Mouse (Mus musculus) hindlimb bud, embryonic 11.5 days (tissue): Measurements from ENCODE around the gene Krt14.
A peak's percentile ranks its signal among the peaks of the same experiment; 100 is the strongest.
"Not testable (repeated sequence)": the region's sequence is repeated elsewhere in the genome, so short reads cannot be mapped to it uniquely, and the experiment has no call there.

Experiments used
- DNase-seq: peaks from one replicate; pipeline ENCODE4 v3.0.0-alpha.2; 2012; ENCODE audit warnings: low read depth, low spot score; ENCODE audit errors: extremely low spot score

Krt14 gene

DNA sequence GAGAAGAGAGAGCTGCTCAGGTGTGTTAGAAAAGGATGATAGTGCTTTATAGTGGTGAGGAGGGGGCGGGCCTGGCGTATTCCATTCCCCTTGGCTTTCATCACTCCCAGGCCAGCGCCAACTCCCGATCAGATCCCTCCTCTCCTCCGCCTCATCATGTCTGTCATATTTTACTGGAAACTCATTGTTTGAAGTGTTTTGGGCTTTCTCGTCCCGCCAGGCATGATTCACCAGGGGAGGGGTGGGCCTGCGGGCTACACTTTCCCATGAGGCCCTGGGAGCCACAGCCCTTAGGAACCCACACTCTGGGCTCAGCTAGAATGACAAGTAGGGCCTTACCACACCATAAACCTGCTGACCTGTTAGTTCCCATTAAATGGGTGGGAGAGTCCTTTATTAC is at the start of gene Krt14:
TSS of gene Krt14 (minus strand) at position 51 of the 400 bp plus-strand sequence.
- no peak for DNase-seq

GRCm38 (mm10) chr11:100255514-100255913 is 48.2 kb upstream of the Krt14 start:
- DNase-seq = no peak

DNA sequence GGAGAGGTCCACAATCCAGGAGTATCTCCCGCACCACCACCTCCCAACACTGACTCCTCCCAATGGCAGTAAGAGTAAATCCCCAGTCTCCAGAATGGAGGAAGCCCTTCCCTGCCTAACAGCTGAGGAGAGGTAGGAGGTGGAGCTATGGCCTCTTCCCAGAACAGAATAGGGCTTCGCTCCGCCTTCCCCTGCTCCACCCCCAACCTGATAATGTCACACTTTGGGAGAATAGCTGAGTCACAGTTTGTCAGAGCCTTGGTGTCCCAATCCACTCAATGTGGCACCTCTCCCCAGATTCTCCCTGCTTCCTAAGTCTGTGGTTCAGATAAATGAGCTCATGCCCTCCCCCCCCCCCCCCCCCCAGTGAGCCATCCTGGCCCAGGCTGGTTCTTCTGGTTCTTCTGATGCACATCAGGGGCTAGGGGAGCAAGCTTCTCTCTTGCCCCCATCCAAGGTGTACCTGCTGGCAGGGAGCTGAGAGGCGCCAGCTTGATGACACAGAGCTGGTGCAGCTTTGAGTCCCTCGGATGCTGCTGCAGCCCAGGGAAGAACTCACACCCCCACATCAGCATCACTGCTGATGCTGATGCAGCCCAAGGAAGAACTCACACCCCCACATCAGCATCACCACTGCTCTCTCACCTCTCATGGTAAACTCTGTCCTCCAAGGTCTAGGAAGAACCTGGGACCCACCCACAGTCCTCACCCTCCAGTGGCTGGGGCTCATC is 47.2 kb upstream of the Krt14 start:
- DNase-seq = no peak

DNA sequence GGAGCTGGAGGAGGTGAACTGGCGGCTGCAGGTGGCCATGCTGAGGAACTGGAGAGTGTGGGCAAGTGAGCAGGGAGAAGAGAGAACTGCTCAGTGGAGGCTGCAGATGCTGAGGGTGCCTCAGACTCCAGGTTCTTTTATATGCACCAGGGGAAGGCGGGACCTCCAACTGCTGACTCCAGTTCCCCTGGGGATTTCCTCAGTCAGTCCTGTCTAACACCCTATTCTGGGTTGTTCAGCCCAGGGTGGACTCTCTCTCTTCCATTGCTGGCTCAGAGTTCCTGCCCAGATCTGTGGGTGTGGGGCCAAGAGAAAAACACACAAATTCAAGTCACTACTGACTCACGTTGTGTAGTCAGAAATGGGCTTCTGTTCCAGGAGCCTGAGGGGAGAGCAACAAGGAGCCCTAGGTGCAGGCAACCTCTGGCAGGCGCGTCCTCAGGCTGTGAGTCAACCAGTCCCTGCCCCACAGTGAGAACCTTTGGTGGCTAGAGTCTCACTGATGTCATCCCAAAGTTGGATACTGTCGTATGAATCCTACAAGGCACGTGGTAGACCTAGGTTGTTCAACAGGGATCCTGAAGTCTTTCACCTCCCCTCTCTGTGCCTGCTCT is 41.6 kb upstream of the Krt14 start, which contains the start of gene Krt16:
TSS of gene Krt16 (minus strand) at position 51 of the 614 bp plus-strand sequence.
- DNase-seq = no peak

DNA sequence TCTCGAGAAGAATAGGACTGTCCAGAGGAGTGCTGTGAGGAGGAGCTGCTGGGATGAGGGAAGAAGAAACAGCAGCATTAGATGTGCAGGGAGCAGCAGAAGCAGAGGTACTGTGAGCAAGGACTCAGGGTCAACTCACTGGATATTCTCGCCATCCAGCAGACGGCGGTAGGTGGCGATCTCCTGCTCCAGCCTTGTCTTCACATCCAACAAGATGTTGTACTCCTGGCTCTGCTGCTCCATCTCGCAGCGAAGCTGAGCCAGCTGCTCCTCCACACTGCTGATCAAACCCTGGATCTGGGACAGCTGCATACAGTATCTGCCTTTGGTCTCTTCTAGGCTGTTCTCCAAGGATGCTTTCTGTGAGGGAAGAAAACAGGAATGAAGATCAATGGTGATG is 39.1 kb upstream of the Krt14 start:
- DNase-seq = not testable (repeated sequence)

DNA sequence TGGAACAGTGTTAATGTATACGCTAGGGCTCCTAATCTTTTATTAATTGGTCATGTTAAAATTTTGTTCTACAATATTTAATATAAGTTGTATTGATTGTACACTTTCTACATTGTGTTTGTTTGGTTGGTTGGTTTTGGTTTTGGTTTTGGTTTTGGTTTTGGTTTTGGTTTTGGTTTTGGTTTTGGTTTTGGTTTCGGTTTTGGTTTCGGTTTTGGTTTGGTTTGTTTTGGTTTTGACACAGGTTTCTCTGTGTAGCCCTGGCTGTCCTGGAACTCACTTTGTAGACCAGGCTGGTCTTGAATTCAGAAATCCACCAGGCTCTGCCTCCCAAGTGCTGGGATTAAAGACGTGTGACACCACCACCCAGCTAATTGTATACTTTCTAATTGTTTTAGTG is 32.9 kb upstream of the Krt14 start:
- DNase-seq = not testable (repeated sequence)

DNA sequence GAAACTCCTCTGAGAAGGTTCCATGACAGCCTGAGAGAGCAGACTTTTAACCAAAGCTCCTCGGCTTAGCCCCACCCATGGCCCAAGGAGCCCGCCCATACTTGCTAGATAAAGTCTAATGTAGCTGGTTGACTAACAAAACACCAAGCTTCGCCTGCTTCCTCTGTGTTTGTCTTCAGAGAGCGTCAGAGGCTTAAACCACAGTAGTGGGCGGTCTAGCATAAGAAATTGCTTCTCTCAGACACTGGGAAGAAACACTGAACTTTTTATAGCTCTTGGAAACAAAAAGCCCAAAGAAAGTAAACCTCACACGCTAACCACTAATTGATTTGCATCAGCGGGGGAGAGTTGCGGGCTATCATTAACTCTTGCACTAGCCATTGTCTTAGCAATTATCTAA is 14.4 kb upstream of the Krt14 start:
- no peak for DNase-seq

- no peak for DNase-seq
These were observed 12.0 kb upstream of the Krt14 start for GRCm38 (mm10) chr11:100219304-100219703.

- DNase-seq = no peak
These were observed 1.2 kb upstream of the Krt14 start for GRCm38 (mm10) chr11:100208542-100208941.

- DNase-seq = peak; percentile 58
These were observed 3.9 kb downstream of the Krt14 start for GRCm38 (mm10) chr11:100203448-100203847.

DNA sequence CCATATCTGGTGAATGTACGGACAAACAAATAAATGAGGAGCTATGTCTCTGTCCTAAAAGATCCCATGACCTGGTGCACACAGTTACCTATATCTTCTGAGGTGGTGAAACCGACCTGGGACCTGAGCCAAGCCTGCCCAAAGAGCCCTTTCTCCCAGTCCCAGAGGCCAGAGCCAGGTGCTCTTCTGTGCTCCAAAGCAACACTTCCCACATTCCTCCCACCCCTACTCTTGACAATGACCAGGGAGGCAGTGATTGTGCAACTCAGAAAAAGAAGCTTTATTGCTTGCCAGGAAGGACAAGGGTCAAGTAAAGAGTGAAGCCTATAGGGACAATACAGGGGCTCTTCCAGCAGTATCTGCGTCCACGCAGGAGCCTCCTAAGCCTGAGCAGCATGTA is 4.4 kb downstream of the Krt14 start:
- no peak for DNase-seq

- DNase-seq = no peak
These were observed 7.1 kb downstream of the Krt14 start for GRCm38 (mm10) chr11:100200104-100200820.

DNA sequence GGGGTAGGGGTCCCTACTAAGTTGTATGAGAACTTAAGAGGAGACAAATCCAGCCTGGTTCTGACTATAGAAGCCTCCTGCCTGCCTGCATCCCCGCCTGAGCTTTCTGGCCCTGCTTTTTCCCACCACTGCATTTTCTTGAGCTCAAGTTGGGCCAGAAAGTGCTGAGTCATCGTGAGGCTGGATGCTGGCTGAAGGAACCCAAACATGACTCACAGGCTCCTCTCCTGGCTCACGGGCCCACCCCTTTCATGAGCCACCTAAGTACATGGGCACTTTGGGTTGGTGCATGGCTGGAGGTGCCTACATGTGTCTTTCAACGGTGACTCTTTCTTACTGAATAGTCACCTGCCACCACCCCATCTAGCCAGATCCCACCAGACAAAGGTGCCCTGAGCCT is 8.7 kb downstream of the Krt14 start:
- no peak for DNase-seq

DNA sequence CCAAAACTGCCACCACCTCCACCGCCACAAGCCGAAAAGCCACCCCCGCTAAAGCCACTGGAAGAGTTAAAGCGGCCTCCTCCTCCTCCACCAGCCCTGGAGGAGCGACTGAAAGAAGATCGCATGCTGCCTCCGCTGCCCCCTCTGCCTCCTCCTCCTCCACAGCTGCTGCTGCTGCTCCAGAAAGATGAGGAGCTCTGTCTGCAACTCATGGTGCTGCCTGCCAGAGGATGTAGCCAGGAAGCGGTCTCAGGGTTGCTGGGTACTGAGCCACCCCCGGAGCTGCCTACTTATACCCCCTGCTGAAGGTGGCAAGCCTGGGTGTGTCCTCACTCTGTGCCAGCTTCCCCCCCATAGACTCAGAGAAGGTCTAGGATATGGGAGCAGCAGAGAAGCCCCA is 14.4 kb downstream of the Krt14 start, which contains the start of gene Krt9:
TSS of gene Krt9 (minus strand) at position 255 of the 400 bp plus-strand sequence.
- DNase-seq = no peak

DNA sequence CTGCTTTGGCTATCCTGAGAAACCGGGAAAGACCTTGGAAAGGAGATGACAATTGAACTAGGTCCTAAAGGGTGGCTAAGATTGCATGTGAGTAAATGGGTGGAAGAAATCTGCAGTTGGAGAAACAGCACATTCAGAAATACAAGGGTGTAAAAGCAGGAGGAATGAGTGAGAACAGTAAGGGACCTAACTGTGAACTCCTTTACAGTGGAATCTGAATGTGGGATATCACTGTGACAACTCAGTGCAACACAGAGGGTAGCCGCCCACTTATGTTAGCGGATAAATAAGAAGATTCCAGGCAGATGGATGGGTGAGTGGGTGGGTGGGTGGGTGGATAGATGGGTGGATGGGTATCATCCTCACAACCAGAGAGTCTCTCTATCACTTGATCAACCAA is 15.5 kb downstream of the Krt14 start:
- DNase-seq = no peak

- no peak for DNase-seq
These were observed 20.6 kb downstream of the Krt14 start for GRCm38 (mm10) chr11:100186736-100187135.

- DNase-seq = no peak
These were observed 25.6 kb downstream of the Krt14 start for GRCm38 (mm10) chr11:100181725-100182124.

DNA sequence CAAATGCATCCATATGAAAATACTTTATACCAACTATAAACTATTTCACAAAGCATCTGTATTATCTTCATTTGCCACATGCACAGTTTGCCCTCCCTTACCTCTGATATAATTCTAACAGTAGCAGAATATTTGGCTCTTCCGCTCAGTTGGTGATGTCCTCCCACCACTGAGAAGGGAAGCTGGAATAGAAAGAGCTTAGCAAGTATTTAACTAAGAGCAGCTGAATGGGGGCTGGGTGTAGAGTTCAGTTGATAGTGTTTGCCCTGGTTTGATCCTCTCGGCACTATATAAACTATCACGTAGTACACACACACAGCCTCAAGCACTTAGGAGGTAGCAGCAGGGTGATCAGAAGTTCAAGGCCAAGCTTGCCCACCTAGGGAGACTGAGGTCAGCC is 28.1 kb downstream of the Krt14 start:
- no peak for DNase-seq

DNA sequence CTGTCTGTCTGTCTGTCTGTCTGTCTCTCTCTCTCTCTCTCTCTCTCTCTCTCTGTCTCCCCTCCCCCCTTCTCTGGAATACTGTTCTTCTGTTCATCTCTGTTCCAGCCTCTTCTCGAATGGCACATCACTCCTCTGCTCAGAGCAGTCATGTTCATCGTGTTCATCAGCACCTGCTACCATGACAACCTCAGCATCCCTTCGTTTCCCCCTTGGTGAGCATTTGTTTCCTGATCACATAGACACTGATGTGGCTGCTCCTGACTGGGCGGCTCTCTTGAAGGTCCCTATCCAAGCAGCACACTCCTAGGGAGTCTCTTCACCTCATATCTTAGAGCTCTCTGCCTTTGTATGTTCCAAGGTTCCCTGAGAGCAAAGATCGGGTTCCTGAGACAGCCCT is 29.0 kb downstream of the Krt14 start:
- DNase-seq = no peak

- no peak for DNase-seq
These were observed 30.6 kb downstream of the Krt14 start for GRCm38 (mm10) chr11:100176791-100177190.

DNA sequence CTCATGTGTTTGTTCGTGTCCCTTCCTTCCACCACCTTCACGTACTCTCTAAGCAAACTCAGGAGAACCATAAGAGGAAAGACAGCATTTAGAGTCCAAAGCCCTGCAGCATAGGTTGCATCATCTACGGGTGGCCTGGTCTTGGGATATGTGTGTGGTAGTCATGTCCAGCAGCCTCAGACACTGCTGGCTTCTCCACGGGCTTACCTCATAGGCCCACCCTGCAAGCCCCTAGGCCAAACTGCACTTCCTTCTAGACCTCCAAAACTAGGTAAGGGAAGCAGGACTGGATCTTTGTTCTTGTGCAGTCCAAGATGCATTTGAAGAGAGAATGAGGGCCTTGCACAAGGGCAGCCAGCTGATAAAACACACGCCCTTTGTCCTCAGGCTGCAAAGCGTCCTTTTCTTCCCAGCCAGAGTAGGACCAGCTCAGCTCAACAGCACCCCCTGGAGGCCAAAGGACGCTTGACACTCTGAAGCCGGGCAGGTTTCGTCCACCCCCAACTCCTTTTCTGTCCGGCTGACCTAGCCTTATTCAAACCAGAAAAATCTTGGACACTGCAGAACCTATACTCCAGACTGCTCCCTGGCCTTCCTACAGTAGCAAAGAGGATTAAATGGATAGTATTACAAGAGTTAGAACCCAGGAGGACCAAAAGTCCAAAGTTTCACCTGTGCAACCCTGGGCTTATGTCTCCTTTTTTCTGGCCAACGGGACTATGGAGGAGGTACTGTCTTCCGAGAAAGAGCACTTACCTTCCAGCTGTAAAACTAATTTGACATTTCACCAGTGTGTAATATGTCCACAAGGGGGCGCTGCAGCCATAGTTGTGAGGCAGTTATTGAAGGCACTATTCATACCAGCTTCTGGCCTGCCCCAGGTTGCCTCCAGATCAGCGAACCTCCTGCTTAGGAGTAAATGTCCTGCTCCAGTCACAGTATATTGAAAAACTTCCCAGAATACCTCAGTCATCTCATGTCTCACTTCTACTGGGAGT is 38.3 kb downstream of the Krt14 start:
- DNase-seq = peak; percentile 61
